Mouse (Mus musculus) E14TG2a.4 (cell line): ENCODE data around the gene Arhgef19.

Experiments
- CTCF ChIP-seq: conservative IDR thresholded peaks from 2 replicates; pipeline ENCODE4 v1.5.1; 2014; ENCODE audit warnings: low read length
- NANOG ChIP-seq: IDR thresholded peaks from 2 replicates; pipeline ENCODE4 v1.6.1; 2014; ENCODE audit warnings: borderline replicate concordance, low read length, mixed read lengths
- POU5F1 ChIP-seq: IDR thresholded peaks from 2 replicates; pipeline ENCODE4 v1.6.1; 2014; ENCODE audit warnings: low read length, borderline replicate concordance

- TF ChIP-seq CTCF (no peak), POU5F1 (no peak), NANOG (no peak)
Measured at GRCm38 (mm10) chr4:141279783-141280182, 40.5 kb downstream of the Arhgef19 start.
